ENCODE assay signal across 1 mouse cellular context in the genomic region with DNA sequence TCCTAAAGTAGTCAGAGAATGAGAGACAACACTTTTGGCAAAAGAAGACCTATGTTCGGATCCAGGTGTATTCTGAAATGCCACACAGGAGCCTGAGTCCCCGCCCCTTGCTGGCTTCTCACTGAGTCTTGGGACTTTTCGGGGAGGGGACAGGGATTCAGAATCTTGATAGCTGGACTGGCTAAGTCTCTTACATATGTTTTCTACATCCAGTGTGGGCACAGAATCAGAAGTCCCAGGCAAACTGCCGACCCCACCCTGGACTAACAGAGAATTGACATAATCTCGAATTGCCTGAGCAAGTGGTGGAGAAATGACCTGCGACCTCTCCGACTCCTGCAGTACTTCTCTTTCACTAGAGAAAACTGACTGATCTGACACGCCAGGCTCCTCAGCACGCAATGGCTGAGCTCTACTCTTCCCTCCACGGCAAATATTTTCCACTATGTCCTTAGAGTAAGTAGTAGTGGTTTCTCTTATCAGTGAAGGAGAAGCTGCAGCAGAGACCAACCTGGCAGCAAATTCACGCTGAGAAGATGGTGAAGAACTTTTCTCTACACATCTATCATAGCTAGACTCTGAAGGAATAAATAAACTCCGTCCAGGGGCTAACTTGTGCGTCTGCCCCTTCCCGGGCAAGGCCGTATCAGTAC.
TF ChIP-seq lines count a peak whose summit lies in the region.

No protein-coding gene starts in this region.

TF ChIP-seq in MEL, 35 proteins besides CTCF, POLR2A, EP300 and RAD21:
- TF ChIP-seq HCFC1 (IDR thresholded peaks at IDR 0.05; ENCODE audit: low read depth, low read length): no peak
- no peak for TF ChIP-seq ZC3H11A (IDR thresholded peaks at IDR 0.05; ENCODE audit: low read depth, low read length)
- no peak; the same call in 1 of the 2 replicates for TF ChIP-seq MAX (IDR thresholded peaks at IDR 0.05; ENCODE audit: low read length)
- no peak for TF ChIP-seq ELF1 (IDR thresholded peaks at IDR 0.05; ENCODE audit: low read depth, low read length)
- peak; percentile 24; the same call in 1 of the 2 replicates for TF ChIP-seq TAL1 (IDR thresholded peaks at IDR 0.05; ENCODE audit: low read length)
- peak; percentile 2; the same call in 1 of the 2 replicates for TF ChIP-seq MEF2A (IDR thresholded peaks at IDR 0.05; ENCODE audit: extremely low read depth, insufficient replicate concordance, low read depth, low read length, poor library complexity, severe bottlenecking)
- TF ChIP-seq ZKSCAN1 (IDR thresholded peaks at IDR 0.05; ENCODE audit: low read depth, low read length): no peak
- TF ChIP-seq NRF1 (IDR thresholded peaks at IDR 0.05; ENCODE audit: insufficient read depth, low read depth, low read length, poor library complexity, severe bottlenecking): no peak
- TF ChIP-seq GABPA (IDR thresholded peaks at IDR 0.05; ENCODE audit: low read depth, low read length): no peak
- TF ChIP-seq SIN3A (IDR thresholded peaks at IDR 0.05; ENCODE audit: low read length): 0 out of 2 replicates have a peak, but pooled peaks have one; percentile 8
- TF ChIP-seq ZMIZ1 (IDR thresholded peaks at IDR 0.05; ENCODE audit: low read depth, low read length): no peak
- no peak for TF ChIP-seq CHD1 (IDR thresholded peaks at IDR 0.05; ENCODE audit: low read depth, low read length)
- no peak for TF ChIP-seq MYC (IDR thresholded peaks at IDR 0.05; ENCODE audit: low read depth, low read length)
- TF ChIP-seq GATA1 (IDR thresholded peaks at IDR 0.05; ENCODE audit: low read depth, low read length): peak; percentile 58; the same call in 1 of the 2 replicates
- TF ChIP-seq ETS1 (IDR thresholded peaks at IDR 0.05; ENCODE audit: low read depth, low read length): 0 out of 2 replicates have a peak, but pooled peaks have one; percentile 23
- TF ChIP-seq TBP (IDR thresholded peaks at IDR 0.05; ENCODE audit: low read depth, low read length): 0 out of 2 replicates have a peak, but pooled peaks have one; percentile 7
